Mouse (Mus musculus): ENCODE results near the gene Ephx4. TPM values are rescaled to one million over a fixed set of nuclear protein-coding genes. Genes with fewer than 3 reads are reported as not detected.

The Ephx4 gene
- total and polyA plus RNA-seq, 3 experiments = 0.81 TPM; not detected in 2

- TF ChIP-seq CTCF (conservative IDR thresholded peaks at IDR 0.05 in 1 of 2, IDR thresholded peaks at IDR 0.05 in 1 of 2; ENCODE audit: low read depth in 2 of 2, low read length in 2 of 2) = no peak
- TF ChIP-seq MEF2A (IDR thresholded peaks at IDR 0.05; ENCODE audit: borderline replicate concordance, low read depth, low read length) = peak; percentile 52; the same call in 1 of the 2 replicates
- no peak for TF ChIP-seq UBTF (IDR thresholded peaks at IDR 0.05; ENCODE audit: low read depth, low read length)
- TF ChIP-seq ETS1 (conservative IDR thresholded peaks at IDR 0.05; ENCODE audit: low read depth, low read length) = peak; percentile 30; the same call in 1 of the 2 replicates
- no peak for TF ChIP-seq USF1 (IDR thresholded peaks at IDR 0.05; ENCODE audit: low read depth, low read length)
- TF ChIP-seq MAX (IDR thresholded peaks at IDR 0.05; ENCODE audit: low read length) = no peak
- no peak for TF ChIP-seq POLR2AphosphoS2 (IDR thresholded peaks at IDR 0.05; ENCODE audit: low read depth, low read length)
- TF ChIP-seq SIN3A (IDR thresholded peaks at IDR 0.05; ENCODE audit: low read length) = no peak
- TF ChIP-seq ZMIZ1 (IDR thresholded peaks at IDR 0.05; ENCODE audit: low read depth, low read length) = no peak
These were observed 34.2 kb downstream of the Ephx4 start (continued) for GRCm38 (mm10) chr5:107436587-107437209.

- H3K9me3 ChIP-seq (replicated peaks; ENCODE audit: low read length) = no peaks in the 10 kb centered on the region
- H3K36me3 ChIP-seq (replicated peaks in 1 of 2; ENCODE audit: control insufficient read depth in 1 of 2, insufficient read depth in 1 of 2, low read length in 1 of 2) = peaks cover 0 to 2% of the 10 kb centered on the region in 2 experiments
- dilution Hi-C loops (cut with MboI; ENCODE audit: extremely low pct_ligation_motif_present, extremely low pct_unique_long_range_greater_than_20kb, low sequenced_read_pairs) = no loop called here
- peaks cover 6 to 33% of the 10 kb centered on the region in 2 experiments; a peak in 3 of 4 replicates for H3K4me1 ChIP-seq (ENCODE audit: control insufficient read depth in 1 of 2, insufficient read depth in 2 of 2)
- peak within 1 kb of the TSS; percentile 75 for H3K9ac ChIP-seq (ENCODE audit: insufficient read depth, low read depth)
- H3K79me2 ChIP-seq (replicated peaks; ENCODE audit: control insufficient read depth, extremely low read depth, insufficient read depth, poor library complexity, severe bottlenecking) = no peaks in the 10 kb centered on the region
- H3K27ac ChIP-seq (ENCODE audit: insufficient read depth, low read depth) = peak within 1 kb of the TSS; percentile 66
- no peaks in the 10 kb centered on the region for H3K27me3 ChIP-seq (replicated peaks)
- peak within 1 kb of the TSS; percentile 74 to 80 (median 77) for H3K4me3 ChIP-seq (replicated peaks in 1 of 3; ENCODE audit: low read depth in 2 of 3, low read length in 2 of 3, poor library complexity in 1 of 3)
- H3K4me2 ChIP-seq (ENCODE audit: insufficient read depth, low read depth, poor library complexity, severe bottlenecking) = peak within 1 kb of the TSS; percentile 75
- peak; percentile 97 for DNase-seq (ENCODE audit: extremely low read depth)
- in situ Hi-C loops (cut with MboI; ENCODE audit: low pct_ligation_motif_present, low pct_unique_long_range_greater_than_20kb, low sequenced_read_pairs) = no loop called here
- peak; percentile 83 for TF ChIP-seq BHLHE40 (IDR thresholded peaks at IDR 0.05; ENCODE audit: low read depth, low read length)
- TF ChIP-seq POLR2A (IDR thresholded peaks at IDR 0.05; ENCODE audit: low read depth, low read length) = peak; percentile 69
- no peak for TF ChIP-seq ZNF384 (IDR thresholded peaks at IDR 0.05; ENCODE audit: low read depth, low read length)
- TF ChIP-seq ZMIZ1 (IDR thresholded peaks at IDR 0.05; ENCODE audit: low read depth, low read length) = no peak
- TF ChIP-seq MAFK (IDR thresholded peaks at IDR 0.05; ENCODE audit: insufficient replicate concordance, low read length) = 0 out of 2 replicates have a peak, but pooled peaks have one; percentile 17
- TF ChIP-seq USF2 (conservative IDR thresholded peaks at IDR 0.05; ENCODE audit: low read depth, low read length) = peak; percentile 94
- TF ChIP-seq E2F4 (IDR thresholded peaks at IDR 0.05; ENCODE audit: insufficient replicate concordance, low read depth, low read length) = peak; percentile 79; the same call in 1 of the 2 replicates
- peak; percentile 97 for TF ChIP-seq USF1 (IDR thresholded peaks at IDR 0.05; ENCODE audit: low read depth, low read length)
- TF ChIP-seq IRF4 (IDR thresholded peaks at IDR 0.05; ENCODE audit: low read depth, low read length) = peak; percentile 54; the same call in 1 of the 2 replicates
- peak; percentile 94 for TF ChIP-seq MAX (IDR thresholded peaks at IDR 0.05; ENCODE audit: low read length)
- no peak for TF ChIP-seq RAD21 (IDR thresholded peaks at IDR 0.05; ENCODE audit: low read depth, low read length)
- 0 out of 2 replicates have a peak, but pooled peaks have one; percentile 35 for TF ChIP-seq POLR2AphosphoS2 (IDR thresholded peaks at IDR 0.05; ENCODE audit: low read depth, low read length)
- peak; percentile 50 for TF ChIP-seq EP300 (IDR thresholded peaks at IDR 0.05; ENCODE audit: low read length)
- peak; percentile 90 for TF ChIP-seq SIN3A (IDR thresholded peaks at IDR 0.05; ENCODE audit: low read length)
- no peak for TF ChIP-seq CTCF (conservative IDR thresholded peaks at IDR 0.05 in 1 of 2, IDR thresholded peaks at IDR 0.05 in 1 of 2; ENCODE audit: low read depth in 2 of 2, low read length in 2 of 2)
- peak; percentile 96 for TF ChIP-seq CHD2 (IDR thresholded peaks at IDR 0.05; ENCODE audit: low read length)
- TF ChIP-seq MEF2A (IDR thresholded peaks at IDR 0.05; ENCODE audit: borderline replicate concordance, low read depth, low read length) = peak; percentile 78
- peak; percentile 93 for TF ChIP-seq NRF1 (IDR thresholded peaks at IDR 0.05; ENCODE audit: low read depth, low read length)
- TF ChIP-seq ZKSCAN1 (IDR thresholded peaks at IDR 0.05; ENCODE audit: borderline replicate concordance, low read depth, low read length) = no peak
- TF ChIP-seq ELF1 (IDR thresholded peaks at IDR 0.05; ENCODE audit: low read depth, low read length) = peak; percentile 69
- peak; percentile 68; the same call in 1 of the 2 replicates for TF ChIP-seq KAT2A (IDR thresholded peaks at IDR 0.05; ENCODE audit: insufficient replicate concordance, low read length)
- TF ChIP-seq UBTF (IDR thresholded peaks at IDR 0.05; ENCODE audit: low read depth, low read length) = peak; percentile 85
- no peak for TF ChIP-seq JUN (IDR thresholded peaks at IDR 0.05; ENCODE audit: insufficient read depth, low read depth, low read length)
- TF ChIP-seq GABPA (IDR thresholded peaks at IDR 0.05; ENCODE audit: insufficient replicate concordance, low read depth, low read length) = no peak
- TF ChIP-seq MXI1 (IDR thresholded peaks at IDR 0.05; ENCODE audit: low read depth, low read length) = peak; percentile 78; the same call in 1 of the 2 replicates
- no peak for TF ChIP-seq ZC3H11A (IDR thresholded peaks at IDR 0.05; ENCODE audit: low read depth, low read length)
- peak; percentile 89 for TF ChIP-seq TCF12 (IDR thresholded peaks at IDR 0.05; ENCODE audit: low read depth, low read length)
- TF ChIP-seq MAZ (IDR thresholded peaks at IDR 0.05; ENCODE audit: low read depth, low read length) = 0 out of 2 replicates have a peak, but pooled peaks have one; percentile 55
- no peak; the same call in 1 of the 2 replicates for TF ChIP-seq RCOR1 (conservative IDR thresholded peaks at IDR 0.05; ENCODE audit: low read depth, low read length)
- TF ChIP-seq SMC3 (IDR thresholded peaks at IDR 0.05; ENCODE audit: low read depth, low read length) = no peak
These were observed 35.1 kb downstream of the Ephx4 start, which contains the start of gene Btbd8 for GRCm38 (mm10) chr5:107437464-107438281. TSS of gene Btbd8 (plus strand) at chr5:107437997.

Measured in CH12.LX (cell line).